Mouse (Mus musculus): ENCODE data around the gene Sbk1. TPM values are rescaled to one million over a fixed set of nuclear protein-coding genes. Genes with fewer than 3 reads are reported as not detected.

Gene Sbk1
- 112 and 127 TPM in 2 replicates for polyA plus RNA-seq (2015; fragmentation: Nextera tagmentation; extraction: Ambion mirVana)

GRCm38 (mm10) chr7:126271712-126272683, at the start of gene Sbk1:
Gene Sbk1 (plus strand): TSS chr7:126272619.

Other genes with a start within 250 kb of the Sbk1 start
- gene Gsg1l, start 190.2 kb upstream of the Sbk1 start, polyA plus RNA-seq (2015; fragmentation: Nextera tagmentation; extraction: Ambion mirVana), result 19.1 and 21.2 TPM in 2 replicates
- gene Xpo6, start 72.1 kb upstream of the Sbk1 start, polyA plus RNA-seq (2015; fragmentation: Nextera tagmentation; extraction: Ambion mirVana), result 46.4 and 48.0 TPM in 2 replicates
- 0.55 and 0.78 TPM in 2 replicates for gene Lat, start 97.0 kb downstream of the Sbk1 start, polyA plus RNA-seq (2015; fragmentation: Nextera tagmentation; extraction: Ambion mirVana)
- 80.1 and 80.9 TPM in 2 replicates for gene Spns1, start 104.8 kb downstream of the Sbk1 start, polyA plus RNA-seq (2015; fragmentation: Nextera tagmentation; extraction: Ambion mirVana)
- gene Nfatc2ip, start 124.1 kb downstream of the Sbk1 start, polyA plus RNA-seq (2015; fragmentation: Nextera tagmentation; extraction: Ambion mirVana), result 1.9 and 3.2 TPM in 2 replicates
- gene Cd19, start 142.3 kb downstream of the Sbk1 start, polyA plus RNA-seq (2015; fragmentation: Nextera tagmentation; extraction: Ambion mirVana), result 0.09 TPM in 1 of 2 replicates, not detected in the other
- 21.2 and 21.6 TPM in 2 replicates for gene Rabep2, start 156.1 kb downstream of the Sbk1 start, polyA plus RNA-seq (2015; fragmentation: Nextera tagmentation; extraction: Ambion mirVana)
- gene Atp2a1, start 190.5 kb downstream of the Sbk1 start, polyA plus RNA-seq (2015; fragmentation: Nextera tagmentation; extraction: Ambion mirVana), result 1.7 and 2.0 TPM in 2 replicates
- gene Sh2b1, start 202.8 kb downstream of the Sbk1 start, polyA plus RNA-seq (2015; fragmentation: Nextera tagmentation; extraction: Ambion mirVana), result 48.6 and 52.7 TPM in 2 replicates
- gene Tufm, start 214.7 kb downstream of the Sbk1 start, polyA plus RNA-seq (2015; fragmentation: Nextera tagmentation; extraction: Ambion mirVana), result 104 and 121 TPM in 2 replicates
- gene Atxn2l, start 230.8 kb downstream of the Sbk1 start, polyA plus RNA-seq (2015; fragmentation: Nextera tagmentation; extraction: Ambion mirVana), result 56.8 and 62.0 TPM in 2 replicates

Measured in neural tube, postnatal 0 days (tissue).